Mouse (Mus musculus) 3T3-L1 (cell line): Measurements from ENCODE around the gene Senp6.
A peak's percentile ranks its signal among the peaks of the same experiment; 100 is the strongest.
"Not testable (repeated sequence)": the region's sequence is repeated elsewhere in the genome, so short reads cannot be mapped to it uniquely, and the experiment has no call there.

Source experiments
- DNase-seq: peaks from one replicate; pipeline ENCODE4 v3.0.0-alpha.2; 2015; ENCODE audit warnings: low read depth, low spot score

The Senp6 gene

GRCm38 (mm10) chr9:80074949-80075348, 8.2 kb downstream of the Senp6 start:
- peak; percentile 37 for DNase-seq

- no peak for DNase-seq
Measured at GRCm38 (mm10) chr9:80080941-80081340, 14.2 kb downstream of the Senp6 start.

GRCm38 (mm10) chr9:80084429-80085092, 17.9 kb downstream of the Senp6 start:
- no peak for DNase-seq

GRCm38 (mm10) chr9:80085665-80086064, 19.0 kb downstream of the Senp6 start:
- peak; percentile 26 for DNase-seq

- DNase-seq: not testable (repeated sequence)
Measured at GRCm38 (mm10) chr9:80086272-80086966, 19.7 kb downstream of the Senp6 start.

GRCm38 (mm10) chr9:80089409-80089808, 22.7 kb downstream of the Senp6 start:
- no peak for DNase-seq

- no peak for DNase-seq
Measured at GRCm38 (mm10) chr9:80096325-80096724, 29.6 kb downstream of the Senp6 start.

GRCm38 (mm10) chr9:80145992-80146587, 79.4 kb downstream of the Senp6 start:
- no peak for DNase-seq

- DNase-seq: no peak
Measured at GRCm38 (mm10) chr9:80149594-80149993, 82.9 kb downstream of the Senp6 start.

GRCm38 (mm10) chr9:80155277-80155676, 88.6 kb downstream of the Senp6 start:
- DNase-seq: peak; percentile 18

- no peak for DNase-seq
Measured at GRCm38 (mm10) chr9:80156780-80157179, 90.1 kb downstream of the Senp6 start.

- DNase-seq: no peak
Measured at GRCm38 (mm10) chr9:80157840-80158465, 91.2 kb downstream of the Senp6 start.

- no peak for DNase-seq
Measured at GRCm38 (mm10) chr9:80158937-80159336, 92.2 kb downstream of the Senp6 start.

- DNase-seq: no peak
Measured at GRCm38 (mm10) chr9:80161451-80161850, 94.7 kb downstream of the Senp6 start.

GRCm38 (mm10) chr9:80163126-80163723, 96.5 kb downstream of the Senp6 start:
- DNase-seq: no peak

- no peak for DNase-seq
Measured at GRCm38 (mm10) chr9:80164191-80164590, 97.5 kb downstream of the Senp6 start.

GRCm38 (mm10) chr9:80164611-80165474, 98.1 kb downstream of the Senp6 start, which contains the start of gene Myo6:
TSS of gene Myo6 (plus strand) at chr9:80165031.
- DNase-seq: peak; percentile 73

- peak; percentile 9 for DNase-seq
Measured at GRCm38 (mm10) chr9:80165690-80166089, 99.0 kb downstream of the Senp6 start.

GRCm38 (mm10) chr9:80166425-80166824, 99.7 kb downstream of the Senp6 start:
- no peak for DNase-seq

- no peak for DNase-seq
Measured at GRCm38 (mm10) chr9:80167089-80167488, 100.4 kb downstream of the Senp6 start.

GRCm38 (mm10) chr9:80169551-80169950, 102.8 kb downstream of the Senp6 start:
- DNase-seq: peak; percentile 79
